Mouse (Mus musculus) C2C12 (cell line): Measurements from ENCODE around the gene Tmem186. TPM values are rescaled to one million over a fixed set of nuclear protein-coding genes. Genes with fewer than 3 reads are reported as not detected.

Source experiments
- H3K27me3 ChIP-seq: one replicate; pipeline ENCODE4 v1.6.1; 2011; ENCODE audit not compliant: control insufficient read depth, insufficient read depth, insufficient read length
- H3K36me3 ChIP-seq: one replicate; pipeline ENCODE4 v1.6.1; 2011; ENCODE audit not compliant: control insufficient read depth, insufficient read depth
- H3K4me3 ChIP-seq: one replicate; pipeline ENCODE4 v1.5.1; 2011; ENCODE audit warnings: mild to moderate bottlenecking, control low read depth; ENCODE audit not compliant: poor library complexity, insufficient read depth, severe bottlenecking
- H3K79me2 ChIP-seq: one replicate; pipeline ENCODE4 v1.6.1; 2011; ENCODE audit not compliant: control insufficient read depth, insufficient read depth
- H3K79me3 ChIP-seq: one replicate; pipeline ENCODE4 v1.6.1; 2011; ENCODE audit warnings: low read depth, control low read depth
- H3ac ChIP-seq: one replicate; pipeline ENCODE3; 2011; ENCODE audit warnings: low read depth; ENCODE audit not compliant: control insufficient read depth, insufficient read length
- CEBPB ChIP-seq: IDR thresholded peaks from one replicate; pipeline ENCODE4 v1.6.1; 2011; ENCODE audit warnings: low read depth, mild to moderate bottlenecking, control low read depth, moderate library complexity
- CTCF ChIP-seq: IDR thresholded peaks from one replicate; pipeline ENCODE4 v1.5.1; 2011; ENCODE audit not compliant: control insufficient read depth, insufficient read depth, insufficient read length
- FOSL1 ChIP-seq: IDR thresholded peaks from one replicate; pipeline ENCODE4 v1.8.0; 2011; ENCODE audit warnings: mild to moderate bottlenecking, low read length; ENCODE audit not compliant: poor library complexity, insufficient read depth, severe bottlenecking
- MAX ChIP-seq: IDR thresholded peaks from one replicate; pipeline ENCODE4 v1.6.1; 2011; ENCODE audit warnings: mild to moderate bottlenecking, control low read depth
- MYOD1 ChIP-seq: IDR thresholded peaks from one replicate; pipeline ENCODE4 v1.6.1; 2011; ENCODE audit warnings: low read depth; ENCODE audit not compliant: control insufficient read depth, insufficient read length
- MYOG ChIP-seq: IDR thresholded peaks from one replicate; pipeline ENCODE4 v1.6.1; 2011; ENCODE audit not compliant: control insufficient read depth, insufficient read length; ENCODE audit errors: extremely low read depth
- USF1 ChIP-seq: IDR thresholded peaks from one replicate; pipeline ENCODE4 v1.6.1; 2011; ENCODE audit warnings: low read depth, mild to moderate bottlenecking, control low read depth, moderate library complexity
- polyA plus RNA-seq: library from polyadenylated mRNA; unstranded; fragments of >200 nt; fragmentation: generic; extraction: Trizol; gene quantifications from one replicate; pipeline ENCODE4 v1.2.1, GENCODE M21; 2012; ENCODE audit warnings: missing spikeins

The Tmem186 gene
- polyA plus RNA-seq, 1 experiment: 8.5 TPM

- TF ChIP-seq FOSL1 (no peak), CTCF (peak; percentile 57)
- Histone ChIP-seq H3K79me3 (peaks cover 20% of the 10 kb centered on the region), H3K79me2 (peaks cover 22% of the 10 kb centered on the region), H3K27me3 (no peaks in the 10 kb centered on the region), H3K4me3 (no peak overlapping the region), H3K36me3 (peaks cover 4% of the 10 kb centered on the region), H3ac (peak overlapping the region; percentile 1)
These were observed 36.7 kb upstream of the Tmem186 start for GRCm38 (mm10) chr16:8674165-8674564.

GRCm38 (mm10) chr16:8673343-8673742 lies 35.8 kb upstream of the Tmem186 start:
- peaks cover 6% of the 10 kb centered on the region for H3K36me3 ChIP-seq
- H3K4me3 ChIP-seq: no peak overlapping the region
- TF ChIP-seq MAX (no peak), FOSL1 (no peak), MYOG (no peak), CTCF (no peak), CEBPB (no peak), MYOD1 (no peak), USF1 (no peak)
- no peaks in the 10 kb centered on the region for H3K27me3 ChIP-seq
- H3K79me2 ChIP-seq: peaks cover 31% of the 10 kb centered on the region
- H3K79me3 ChIP-seq: peaks cover 27% of the 10 kb centered on the region
- no peak overlapping the region for H3ac ChIP-seq

DNA sequence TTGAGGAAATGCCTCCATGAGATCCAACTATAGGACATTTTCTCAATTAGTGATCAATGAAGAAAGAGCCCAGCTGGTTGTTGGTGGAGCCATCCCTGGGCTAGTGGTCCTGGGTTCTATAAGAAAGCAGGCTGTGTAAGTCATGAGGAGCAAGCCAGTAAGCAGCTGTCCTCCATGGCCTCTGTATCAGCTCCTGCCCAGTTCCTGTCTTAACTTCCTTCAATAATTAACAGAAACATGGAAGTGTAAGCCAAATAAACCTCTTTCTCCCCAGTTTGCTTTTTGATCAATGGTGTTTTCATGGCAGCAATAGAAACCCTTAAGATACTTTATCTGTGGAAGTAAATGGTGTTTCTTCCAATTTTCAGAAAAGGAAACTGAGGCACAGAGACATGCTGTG lies 35.3 kb upstream of the Tmem186 start:
- peaks cover 36% of the 10 kb centered on the region for H3K79me2 ChIP-seq
- H3K36me3 ChIP-seq: peaks cover 11% of the 10 kb centered on the region
- H3ac ChIP-seq: no peak overlapping the region
- no peaks in the 10 kb centered on the region for H3K27me3 ChIP-seq
- TF ChIP-seq MAX: no peak
- TF ChIP-seq CTCF: no peak
- TF ChIP-seq FOSL1: no peak
- TF ChIP-seq USF1: no peak
- TF ChIP-seq CEBPB: no peak
- TF ChIP-seq MYOG: no peak
- no peak for TF ChIP-seq MYOD1
- peaks cover 33% of the 10 kb centered on the region for H3K79me3 ChIP-seq
- no peak overlapping the region for H3K4me3 ChIP-seq

DNA sequence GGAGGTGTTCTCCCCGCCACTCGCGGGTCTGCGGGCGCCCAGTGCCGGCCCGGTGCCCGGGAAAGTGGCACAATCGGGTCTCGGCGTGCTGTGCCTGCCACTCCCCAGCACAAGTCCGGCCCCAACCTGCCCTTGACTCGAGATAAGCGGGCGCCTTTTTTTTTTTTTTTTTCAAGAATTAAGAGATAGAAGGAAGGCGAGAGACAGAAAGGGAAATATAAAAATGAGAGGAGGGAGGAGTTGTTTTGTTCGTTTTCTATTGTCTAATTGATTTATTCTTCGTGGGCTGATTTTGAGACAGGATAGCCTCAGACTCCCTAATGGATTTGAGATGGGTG lies 34.8 kb upstream of the Tmem186 start:
- TF ChIP-seq CEBPB (no peak), MYOG (no peak), MAX (no peak), CTCF (no peak), USF1 (no peak), FOSL1 (no peak), MYOD1 (no peak)
- peak overlapping the region; percentile 62 for H3ac ChIP-seq
- H3K79me3 ChIP-seq: peaks cover 36% of the 10 kb centered on the region
- H3K27me3 ChIP-seq: no peaks in the 10 kb centered on the region
- H3K36me3 ChIP-seq: peaks cover 11% of the 10 kb centered on the region
- H3K4me3 ChIP-seq: peak overlapping the region; percentile 56
- peaks cover 41% of the 10 kb centered on the region for H3K79me2 ChIP-seq

- Histone ChIP-seq H3K79me3 (peaks cover 39% of the 10 kb centered on the region), H3K27me3 (no peaks in the 10 kb centered on the region), H3K36me3 (peaks cover 11% of the 10 kb centered on the region), H3K4me3 (peak within 1 kb of the TSS; percentile 56), H3ac (peak within 1 kb of the TSS; percentile 62), H3K79me2 (peaks cover 47% of the 10 kb centered on the region)
- peak; percentile 66 for TF ChIP-seq MAX
- no peak for TF ChIP-seq MYOG
- no peak for TF ChIP-seq USF1
- TF ChIP-seq MYOD1: peak; percentile 48
- no peak for TF ChIP-seq CTCF
- TF ChIP-seq FOSL1: no peak
- no peak for TF ChIP-seq CEBPB
These were observed 34.2 kb upstream of the Tmem186 start, which contains the start of gene Carhsp1 for GRCm38 (mm10) chr16:8671551-8672349. Carhsp1 (minus strand) TSS chr16:8672155.
